Mouse (Mus musculus): ENCODE data around the gene Napsa. TPM values are rescaled to one million over a fixed set of nuclear protein-coding genes. Genes with fewer than 3 reads are reported as not detected.

The Napsa gene
- not detected for total RNA-seq (2021)
- long read RNA-seq: 0 reads

GRCm38 (mm10) chr7:44572213-44572701, at the start of gene Napsa:
Gene Napsa, plus strand, starts transcription at chr7:44572380.
- no peak for DNase-seq (ENCODE audit: low spot score in 2 of 2)

- DNase-seq (ENCODE audit: low spot score in 2 of 2): no peak
These were observed 49.1 kb upstream of the Napsa start for GRCm38 (mm10) chr7:44523056-44523455.

GRCm38 (mm10) chr7:44524502-44524901, 47.7 kb upstream of the Napsa start, which contains the start of gene Mybpc2:
Gene Mybpc2, minus strand, starts transcription at chr7:44524656.
- DNase-seq (ENCODE audit: low spot score in 2 of 2): no peak

- DNase-seq (ENCODE audit: low spot score in 2 of 2): peak; percentile 22 to 51
These were observed 46.9 kb upstream of the Napsa start for GRCm38 (mm10) chr7:44525126-44525832.

GRCm38 (mm10) chr7:44526414-44527154, 45.6 kb upstream of the Napsa start:
- DNase-seq (ENCODE audit: low spot score in 2 of 2): no peak

- DNase-seq (ENCODE audit: low spot score in 2 of 2): peak; percentile 45 to 76
These were observed 44.4 kb upstream of the Napsa start for GRCm38 (mm10) chr7:44527483-44528398.

- DNase-seq (ENCODE audit: low spot score in 2 of 2): no peak
These were observed 42.7 kb upstream of the Napsa start for GRCm38 (mm10) chr7:44529518-44529917.

- no peak for DNase-seq (ENCODE audit: low spot score in 2 of 2)
These were observed 41.7 kb upstream of the Napsa start for GRCm38 (mm10) chr7:44530507-44530906.

GRCm38 (mm10) chr7:44531207-44531606, 41.0 kb upstream of the Napsa start:
- no peak for DNase-seq (ENCODE audit: low spot score in 2 of 2)

GRCm38 (mm10) chr7:44531946-44532732, 40.0 kb upstream of the Napsa start, which contains the start of gene Spib:
Gene Spib, minus strand, starts transcription at chr7:44532071.
- no peak for DNase-seq (ENCODE audit: low spot score in 2 of 2)

- no peak for DNase-seq (ENCODE audit: low spot score in 2 of 2)
These were observed 39.0 kb upstream of the Napsa start for GRCm38 (mm10) chr7:44532918-44533745.

GRCm38 (mm10) chr7:44533746-44534045, 38.5 kb upstream of the Napsa start:
- no peak for DNase-seq (ENCODE audit: low spot score in 2 of 2)

- no peak for DNase-seq (ENCODE audit: low spot score in 2 of 2)
These were observed 37.9 kb upstream of the Napsa start for GRCm38 (mm10) chr7:44534242-44534641.

GRCm38 (mm10) chr7:44534656-44535441, 37.3 kb upstream of the Napsa start:
- DNase-seq (ENCODE audit: low spot score in 2 of 2): no peak

- DNase-seq (ENCODE audit: low spot score in 2 of 2): no peak
These were observed 36.3 kb upstream of the Napsa start for GRCm38 (mm10) chr7:44535657-44536589.

- DNase-seq (ENCODE audit: low spot score in 2 of 2): no peak
These were observed 35.6 kb upstream of the Napsa start for GRCm38 (mm10) chr7:44536590-44536968.

- no peak for DNase-seq (ENCODE audit: low spot score in 2 of 2)
These were observed 35.2 kb upstream of the Napsa start for GRCm38 (mm10) chr7:44537009-44537408.

- DNase-seq (ENCODE audit: low spot score in 2 of 2): no peak
These were observed 34.7 kb upstream of the Napsa start for GRCm38 (mm10) chr7:44537496-44537895.
